Mouse (Mus musculus) olfactory bulb, adult 2 months (tissue): ENCODE measurements around the gene Als2cr12. TPM values are rescaled to one million over a fixed set of nuclear protein-coding genes. Genes with fewer than 3 reads are reported as not detected.
"Not testable (repeated sequence)": the region's sequence is repeated elsewhere in the genome, so short reads cannot be mapped to it uniquely, and the experiment has no call there.

Experiments
- H3K27ac ChIP-seq: fragments of 200-500 bp; 2 replicates; pipeline ENCODE4 v1.5.1; 2012; ENCODE audit warnings: low read depth, low read length; ENCODE audit not compliant: insufficient read depth
- H3K4me1 ChIP-seq: fragments of 200-500 bp; 2 replicates; pipeline ENCODE4 v1.6.1; 2012; ENCODE audit warnings: low read length; ENCODE audit not compliant: control insufficient read depth, insufficient read depth
- H3K4me3 ChIP-seq: fragments of 200-500 bp; 2 replicates; pipeline ENCODE4 v1.5.1; 2012; ENCODE audit warnings: mild to moderate bottlenecking, low read depth, low read length, moderate library complexity; ENCODE audit not compliant: insufficient read depth
- CTCF ChIP-seq: fragments of 200-500 bp; IDR thresholded peaks from 2 replicates; pipeline ENCODE4 v1.5.1; 2012; ENCODE audit warnings: low read depth, mild to moderate bottlenecking, low read length, moderate library complexity; ENCODE audit not compliant: insufficient read depth
- POLR2A ChIP-seq: fragments of 200-500 bp; IDR thresholded peaks from 2 replicates; pipeline ENCODE4 v1.6.1; 2012; ENCODE audit warnings: mild to moderate bottlenecking, low read depth, low read length, moderate library complexity; ENCODE audit not compliant: insufficient read depth
- WGBS: fragments of 180-500 bp; shearing (Covaris S2); methylation state at CpG from one replicate; pipeline ENCODE4 v1.1.7; 2018; 5-methylcytosine and 5-hydroxymethylcytosine counted together
- polyA plus RNA-seq: library from polyadenylated mRNA; stranded (reverse); fragments of >200 nt; gene quantifications from 2 replicates; pipeline ENCODE4 v1.2.4, GENCODE M21; 2012; ENCODE audit warnings: low replicate concordance; ENCODE audit not compliant: missing spikeins, insufficient read depth, insufficient read length

Als2cr12 gene
- polyA plus RNA-seq, 1 experiment = not detected

GRCm38 (mm10) chr1:58714361-58714760, 18.6 kb upstream of the Als2cr12 start:
- H3K27ac ChIP-seq = peak overlapping the region; percentile 35; the same call in 1 of the 2 replicates
- H3K4me3 ChIP-seq = no peak overlapping the region
- 64% methylated on average over 1 of the region's 1 CpGs for WGBS
- TF ChIP-seq POLR2A = no peak
- TF ChIP-seq CTCF = no peak
- peaks cover 5% of the 10 kb centered on the region; the same call in 1 of the 2 replicates for H3K4me1 ChIP-seq

- WGBS = 33% methylated on average over 4 of the region's 4 CpGs
- no peak overlapping the region for H3K27ac ChIP-seq
- TF ChIP-seq CTCF (no peak), POLR2A (no peak)
- H3K4me3 ChIP-seq = no peak overlapping the region
- H3K4me1 ChIP-seq = peaks cover 5% of the 10 kb centered on the region; the same call in 1 of the 2 replicates
Observed at GRCm38 (mm10) chr1:58713893-58714231, 18.1 kb upstream of the Als2cr12 start.

- 7% methylated on average over 31 of the region's 31 CpGs for WGBS
- peak overlapping the region; percentile 52 for H3K27ac ChIP-seq
- H3K4me3 ChIP-seq = peak overlapping the region; percentile 73
- TF ChIP-seq POLR2A = peak; percentile 20; the same call in 1 of the 2 replicates
- no peak for TF ChIP-seq CTCF
- peaks cover 5% of the 10 kb centered on the region; the same call in 1 of the 2 replicates for H3K4me1 ChIP-seq
Observed at GRCm38 (mm10) chr1:58713081-58713892, 17.5 kb upstream of the Als2cr12 start.

GRCm38 (mm10) chr1:58712076-58713061, 16.6 kb upstream of the Als2cr12 start:
- Histone ChIP-seq H3K4me3 (peak overlapping the region; percentile 92), H3K4me1 (peaks cover 5% of the 10 kb centered on the region; the same call in 1 of the 2 replicates), H3K27ac (peak overlapping the region; percentile 92; the same call in 1 of the 2 replicates)
- WGBS = 13% methylated on average over 17 of the region's 17 CpGs
- TF ChIP-seq POLR2A = no peak
- TF ChIP-seq CTCF = no peak

- under 1% methylated on average over 45 of the region's 45 CpGs for WGBS
- TF ChIP-seq CTCF = no peak
- TF ChIP-seq POLR2A = 0 out of 2 replicates have a peak, but pooled peaks have one; percentile 51
Observed at GRCm38 (mm10) chr1:58711365-58712016, 15.7 kb upstream of the Als2cr12 start, which contains the start of gene Cflar. Cflar (plus strand) TSS chr1:58711508.

GRCm38 (mm10) chr1:58710711-58711364, 15.0 kb upstream of the Als2cr12 start:
- TF ChIP-seq CTCF = no peak
- H3K4me1 ChIP-seq = peaks cover 5% of the 10 kb centered on the region; the same call in 1 of the 2 replicates
- H3K27ac ChIP-seq = peak overlapping the region; percentile 92
- H3K4me3 ChIP-seq = peak overlapping the region; percentile 92
- WGBS = 47% methylated on average over 10 of the region's 10 CpGs

More at GRCm38 (mm10) chr1:58711365-58712016, 15.7 kb upstream of the Als2cr12 start, which contains the start of gene Cflar:
- Histone ChIP-seq H3K27ac (peak within 1 kb of the TSS; percentile 92), H3K4me3 (peak within 1 kb of the TSS; percentile 92), H3K4me1 (peaks cover 5% of the 10 kb centered on the region; the same call in 1 of the 2 replicates)

- H3K4me3 ChIP-seq, H3K27ac ChIP-seq, H3K4me1 ChIP-seq: not testable (repeated sequence)
- 90% methylated on average over 1 of the region's 1 CpGs for WGBS
Observed at GRCm38 (mm10) chr1:58710043-58710442, 14.3 kb upstream of the Als2cr12 start.

GRCm38 (mm10) chr1:58700580-58701162, 4.9 kb upstream of the Als2cr12 start:
- H3K27ac ChIP-seq, H3K4me1 ChIP-seq, H3K4me3 ChIP-seq: not testable (repeated sequence)
- 82% methylated on average over 5 of the region's 5 CpGs for WGBS
